Mouse (Mus musculus): ENCODE data around the gene Dnah3. TPM values are rescaled to one million over a fixed set of nuclear protein-coding genes. Genes with fewer than 3 reads are reported as not detected.
A peak's percentile ranks its signal among the peaks of the same experiment; 100 is the strongest.

The Dnah3 gene
- total RNA-seq (2014; fragmentation: Nextera tagmentation): not detected in 2 replicates
- 0.12 and 0.22 TPM in 2 replicates for total RNA-seq (2017)
- polyA plus RNA-seq (2012): not detected in 2 replicates

- H3K4me3 ChIP-seq (ENCODE audit: low read depth, low read length): no peak within 1 kb of the TSS
- H3K4me1 ChIP-seq (ENCODE audit: insufficient read depth, low read depth, low read length): no peaks in the 10 kb centered on the region
- H3K9me3 ChIP-seq (replicated peaks): no peaks in the 10 kb centered on the region
- DNase-seq (ENCODE audit: low spot score): no peak
- TF ChIP-seq GATA2 (IDR thresholded peaks at IDR 0.05; ENCODE audit: borderline replicate concordance, low read depth, low read length) (no peak), GATA1 (IDR thresholded peaks at IDR 0.05; ENCODE audit: borderline replicate concordance, low read length) (no peak), CTCF (IDR thresholded peaks at IDR 0.05; ENCODE audit: low read depth, low read length) (no peak), POLR2AphosphoS5 (IDR thresholded peaks at IDR 0.05; ENCODE audit: insufficient replicate concordance, low read depth, low read length) (no peak), TAL1 (conservative IDR thresholded peaks at IDR 0.05; ENCODE audit: low read depth, low read length) (no peak)
- H3K36me3 ChIP-seq (replicated peaks): no peaks in the 10 kb centered on the region
- peaks cover 3% of the 10 kb centered on the region; the same call in 1 of the 2 replicates for H3K27me3 ChIP-seq (ENCODE audit: insufficient read depth, low read length)
- no peak for ATAC-seq (ENCODE audit: extremely low read depth, insufficient number of reproducible peaks, low FRiP score, poor library complexity, severe bottlenecking)
Measured at GRCm38 (mm10) chr7:120095180-120095579, at the start of gene Dnah3. Gene Dnah3, minus strand, starts transcription at chr7:120095280.

DNA sequence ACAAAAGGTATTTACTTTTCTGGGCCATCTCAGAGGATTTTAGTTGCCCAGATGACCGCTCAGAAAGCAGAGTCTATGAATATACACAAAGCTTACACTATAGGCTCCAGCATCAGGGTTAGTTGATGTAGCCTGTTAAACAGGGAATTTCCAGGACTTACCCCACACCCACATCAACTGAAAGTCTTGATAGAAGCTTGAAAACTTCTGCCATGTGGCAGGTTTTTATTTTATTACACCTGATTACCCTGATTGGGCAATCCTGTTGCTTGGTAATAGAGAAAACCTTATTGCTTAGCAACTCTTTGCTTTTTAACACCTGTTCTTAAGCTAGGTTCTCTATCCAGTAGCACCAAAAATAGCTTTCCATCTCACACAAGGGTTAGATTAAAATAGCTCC, 47.7 kb upstream of the Dnah3 start:
- Histone ChIP-seq H3K27me3 (ENCODE audit: insufficient read depth, low read length) (no peaks in the 10 kb centered on the region), H3K4me1 (ENCODE audit: insufficient read depth, low read depth, low read length) (no peaks in the 10 kb centered on the region), H3K36me3 (replicated peaks) (no peaks in the 10 kb centered on the region), H3K9me3 (replicated peaks) (no peaks in the 10 kb centered on the region), H3K4me3 (ENCODE audit: low read depth, low read length) (no peak overlapping the region)
- TF ChIP-seq CTCF (IDR thresholded peaks at IDR 0.05; ENCODE audit: low read depth, low read length): no peak
- no peak for TF ChIP-seq POLR2AphosphoS5 (IDR thresholded peaks at IDR 0.05; ENCODE audit: insufficient replicate concordance, low read depth, low read length)
- no peak for TF ChIP-seq GATA2 (IDR thresholded peaks at IDR 0.05; ENCODE audit: borderline replicate concordance, low read depth, low read length)
- TF ChIP-seq GATA1 (IDR thresholded peaks at IDR 0.05; ENCODE audit: borderline replicate concordance, low read length): no peak
- TF ChIP-seq TAL1 (conservative IDR thresholded peaks at IDR 0.05; ENCODE audit: low read depth, low read length): no peak
- ATAC-seq (ENCODE audit: extremely low read depth, insufficient number of reproducible peaks, low FRiP score, poor library complexity, severe bottlenecking) (no peak), DNase-seq (ENCODE audit: low spot score) (no peak)

GRCm38 (mm10) chr7:120128951-120129350, 33.9 kb upstream of the Dnah3 start:
- Histone ChIP-seq H3K4me3 (ENCODE audit: low read depth, low read length) (no peak overlapping the region), H3K36me3 (replicated peaks) (no peaks in the 10 kb centered on the region), H3K9me3 (replicated peaks) (no peaks in the 10 kb centered on the region), H3K4me1 (ENCODE audit: insufficient read depth, low read depth, low read length) (no peaks in the 10 kb centered on the region), H3K27me3 (ENCODE audit: insufficient read depth, low read length) (no peaks in the 10 kb centered on the region)
- TF ChIP-seq GATA2 (IDR thresholded peaks at IDR 0.05; ENCODE audit: borderline replicate concordance, low read depth, low read length) (no peak), TAL1 (conservative IDR thresholded peaks at IDR 0.05; ENCODE audit: low read depth, low read length) (no peak), POLR2AphosphoS5 (IDR thresholded peaks at IDR 0.05; ENCODE audit: insufficient replicate concordance, low read depth, low read length) (no peak), GATA1 (IDR thresholded peaks at IDR 0.05; ENCODE audit: borderline replicate concordance, low read length) (no peak)
- ATAC-seq (ENCODE audit: extremely low read depth, insufficient number of reproducible peaks, low FRiP score, poor library complexity, severe bottlenecking) (no peak), DNase-seq (ENCODE audit: low spot score) (no peak)

GRCm38 (mm10) chr7:120127686-120128059, 32.6 kb upstream of the Dnah3 start:
- Histone ChIP-seq H3K36me3 (replicated peaks) (no peaks in the 10 kb centered on the region), H3K4me3 (ENCODE audit: low read depth, low read length) (no peak overlapping the region), H3K27me3 (ENCODE audit: insufficient read depth, low read length) (no peaks in the 10 kb centered on the region), H3K4me1 (ENCODE audit: insufficient read depth, low read depth, low read length) (no peaks in the 10 kb centered on the region), H3K9me3 (replicated peaks) (no peaks in the 10 kb centered on the region)
- ATAC-seq (ENCODE audit: extremely low read depth, insufficient number of reproducible peaks, low FRiP score, poor library complexity, severe bottlenecking) (no peak), DNase-seq (ENCODE audit: low spot score) (no peak)
- TF ChIP-seq TAL1 (conservative IDR thresholded peaks at IDR 0.05; ENCODE audit: low read depth, low read length) (no peak), GATA2 (IDR thresholded peaks at IDR 0.05; ENCODE audit: borderline replicate concordance, low read depth, low read length) (no peak), POLR2AphosphoS5 (IDR thresholded peaks at IDR 0.05; ENCODE audit: insufficient replicate concordance, low read depth, low read length) (no peak), CTCF (IDR thresholded peaks at IDR 0.05; ENCODE audit: low read depth, low read length) (no peak), GATA1 (IDR thresholded peaks at IDR 0.05; ENCODE audit: borderline replicate concordance, low read length) (no peak)

DNA sequence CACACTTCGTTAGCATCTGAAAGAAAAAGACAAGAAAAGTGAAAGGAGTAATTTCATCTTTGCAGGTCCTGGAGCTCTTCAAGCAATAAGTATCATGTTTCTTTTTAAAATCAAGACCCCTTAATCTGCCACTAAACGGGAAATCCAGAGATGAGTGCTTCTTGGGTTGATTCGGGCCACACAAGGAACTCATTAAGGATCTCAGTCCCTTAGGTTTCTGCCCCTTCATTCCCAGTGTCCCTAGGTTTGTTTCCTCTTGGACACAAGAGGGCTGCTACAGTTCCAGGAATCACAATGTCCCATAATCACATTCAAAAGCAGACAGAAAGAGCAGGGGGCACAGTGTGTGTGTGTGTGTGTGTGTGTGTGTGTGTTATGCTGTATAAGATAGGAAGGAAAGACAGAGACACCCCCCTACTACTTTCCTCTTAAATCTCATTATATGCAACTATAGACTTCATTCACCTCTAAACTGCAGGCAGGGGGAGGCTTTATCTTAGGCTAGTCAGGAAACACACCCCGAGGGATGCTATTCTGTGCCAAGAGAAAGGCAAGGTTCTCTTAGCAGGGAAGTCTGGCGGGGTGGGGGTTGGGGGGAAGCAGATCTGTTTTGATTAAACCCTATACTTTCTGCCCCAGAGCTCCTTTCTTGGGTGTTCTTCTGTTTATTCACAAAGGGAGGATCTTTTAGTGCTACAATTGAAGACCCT, 32.1 kb upstream of the Dnah3 start:
- Histone ChIP-seq H3K9me3 (replicated peaks) (no peaks in the 10 kb centered on the region), H3K27me3 (ENCODE audit: insufficient read depth, low read length) (no peaks in the 10 kb centered on the region), H3K4me3 (ENCODE audit: low read depth, low read length) (no peak overlapping the region), H3K4me1 (ENCODE audit: insufficient read depth, low read depth, low read length) (no peaks in the 10 kb centered on the region), H3K36me3 (replicated peaks) (no peaks in the 10 kb centered on the region)
- ATAC-seq (ENCODE audit: extremely low read depth, insufficient number of reproducible peaks, low FRiP score, poor library complexity, severe bottlenecking) (no peak), DNase-seq (ENCODE audit: low spot score) (no peak)
- TF ChIP-seq POLR2AphosphoS5 (IDR thresholded peaks at IDR 0.05; ENCODE audit: insufficient replicate concordance, low read depth, low read length) (no peak), GATA2 (IDR thresholded peaks at IDR 0.05; ENCODE audit: borderline replicate concordance, low read depth, low read length) (no peak), TAL1 (conservative IDR thresholded peaks at IDR 0.05; ENCODE audit: low read depth, low read length) (no peak), GATA1 (IDR thresholded peaks at IDR 0.05; ENCODE audit: borderline replicate concordance, low read length) (no peak), CTCF (IDR thresholded peaks at IDR 0.05; ENCODE audit: low read depth, low read length) (no peak)

DNA sequence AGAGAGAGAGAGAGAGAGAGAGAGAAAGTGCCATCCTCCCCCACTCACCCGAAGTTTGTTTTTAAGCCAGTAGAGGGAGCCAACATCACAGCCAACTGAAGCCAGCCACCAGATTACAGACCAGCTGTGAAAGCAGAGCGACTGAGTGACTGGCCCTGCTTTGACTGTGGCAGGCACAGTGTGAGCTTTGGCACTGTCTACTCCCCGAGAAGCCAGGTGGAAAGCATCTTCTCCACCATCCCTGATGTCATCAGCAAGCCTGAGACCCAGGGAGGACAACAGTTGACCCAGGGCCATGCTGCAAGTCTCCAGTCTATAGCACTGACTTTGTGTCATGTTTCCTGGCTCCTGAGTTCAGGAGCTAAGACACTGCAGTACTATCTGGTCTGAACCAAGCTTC, 29.8 kb upstream of the Dnah3 start:
- no peaks in the 10 kb centered on the region for H3K9me3 ChIP-seq (replicated peaks)
- H3K4me3 ChIP-seq (ENCODE audit: low read depth, low read length): no peak overlapping the region
- DNase-seq (ENCODE audit: low spot score) (no peak), ATAC-seq (ENCODE audit: extremely low read depth, insufficient number of reproducible peaks, low FRiP score, poor library complexity, severe bottlenecking) (0 out of 2 replicates have a peak, but pooled peaks have one; percentile 8)
- TF ChIP-seq CTCF (IDR thresholded peaks at IDR 0.05; ENCODE audit: low read depth, low read length) (no peak), POLR2AphosphoS5 (IDR thresholded peaks at IDR 0.05; ENCODE audit: insufficient replicate concordance, low read depth, low read length) (no peak), GATA1 (IDR thresholded peaks at IDR 0.05; ENCODE audit: borderline replicate concordance, low read length) (no peak), GATA2 (IDR thresholded peaks at IDR 0.05; ENCODE audit: borderline replicate concordance, low read depth, low read length) (no peak), TAL1 (conservative IDR thresholded peaks at IDR 0.05; ENCODE audit: low read depth, low read length) (no peak)
- no peaks in the 10 kb centered on the region for H3K36me3 ChIP-seq (replicated peaks)
- no peaks in the 10 kb centered on the region for H3K4me1 ChIP-seq (ENCODE audit: insufficient read depth, low read depth, low read length)
- H3K27me3 ChIP-seq (ENCODE audit: insufficient read depth, low read length): peaks cover 3% of the 10 kb centered on the region; the same call in 1 of the 2 replicates

All from G1E (cell line).